Mouse (Mus musculus): ENCODE measurements around the gene Postn. TPM values are rescaled to one million over a fixed set of nuclear protein-coding genes. Genes with fewer than 3 reads are reported as not detected.

Postn gene
- total RNA-seq, 2 experiments from 2014 or later: 324 to 361 TPM

- no peak for DNase-seq
Observed at GRCm38 (mm10) chr3:54417833-54418386, 57.0 kb downstream of the Postn start.

GRCm38 (mm10) chr3:54420189-54420928, 59.5 kb downstream of the Postn start:
- DNase-seq: no peak

DNA sequence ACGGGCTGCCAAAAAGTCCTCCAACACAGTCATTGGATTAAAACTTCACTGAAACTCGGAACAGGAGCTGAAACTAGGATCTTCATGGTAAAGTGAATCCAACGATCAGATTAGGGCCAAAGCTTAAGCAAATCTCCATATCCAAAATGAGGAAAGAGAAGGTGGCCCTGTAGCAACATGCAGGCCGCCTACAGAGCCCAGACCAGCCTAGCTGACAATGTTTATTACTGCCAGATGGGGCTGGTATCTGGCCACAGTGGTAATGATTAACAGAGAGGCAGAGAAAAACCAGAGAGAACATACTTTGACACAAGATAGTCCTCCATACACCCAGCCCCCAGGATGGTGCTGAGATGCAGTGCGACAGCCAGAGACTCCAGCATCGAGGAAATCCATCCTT, 60.1 kb downstream of the Postn start:
- no peak for DNase-seq

DNA sequence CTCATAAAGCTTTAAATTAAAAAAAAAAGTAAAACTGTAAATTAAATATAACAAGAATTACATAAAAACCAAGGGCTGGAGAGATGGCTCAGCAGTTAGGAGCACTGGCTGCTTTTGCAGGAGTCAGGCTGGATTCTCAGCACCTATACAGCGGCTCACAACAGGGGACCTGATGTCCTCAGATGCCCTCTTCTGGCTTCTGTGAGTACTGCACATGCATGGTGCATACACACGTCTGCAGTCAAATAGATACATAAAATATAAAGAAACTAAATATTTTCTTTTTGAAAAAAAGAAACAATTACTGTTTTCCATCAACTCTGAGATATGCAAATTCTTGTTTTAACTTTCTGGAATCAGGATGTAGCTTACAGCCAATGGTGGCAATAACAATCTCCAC, 60.8 kb downstream of the Postn start:
- DNase-seq: no peak

DNA sequence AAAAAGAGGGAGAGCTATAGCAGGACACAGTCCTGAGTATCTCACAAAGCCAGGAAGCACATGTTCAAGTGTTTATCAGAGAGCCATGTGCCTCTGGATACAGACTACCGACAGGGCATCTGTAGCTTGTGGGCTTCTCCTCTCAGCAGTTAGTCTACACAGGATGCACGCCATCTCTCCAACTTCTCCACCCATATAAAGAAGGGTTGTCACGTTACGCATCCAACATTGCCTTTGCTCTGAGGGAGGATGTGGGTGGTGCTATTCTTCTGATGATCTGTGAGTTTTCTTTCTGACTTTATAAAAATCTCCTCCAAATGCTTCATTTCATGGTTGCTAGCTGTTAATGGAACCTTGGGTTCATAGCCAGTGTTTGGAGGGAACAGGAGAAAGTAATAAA, 63.2 kb downstream of the Postn start:
- no peak for DNase-seq

GRCm38 (mm10) chr3:54431663-54432062, 70.8 kb downstream of the Postn start:
- no peak for DNase-seq

GRCm38 (mm10) chr3:54432167-54432566, 71.3 kb downstream of the Postn start:
- DNase-seq: no peak

DNA sequence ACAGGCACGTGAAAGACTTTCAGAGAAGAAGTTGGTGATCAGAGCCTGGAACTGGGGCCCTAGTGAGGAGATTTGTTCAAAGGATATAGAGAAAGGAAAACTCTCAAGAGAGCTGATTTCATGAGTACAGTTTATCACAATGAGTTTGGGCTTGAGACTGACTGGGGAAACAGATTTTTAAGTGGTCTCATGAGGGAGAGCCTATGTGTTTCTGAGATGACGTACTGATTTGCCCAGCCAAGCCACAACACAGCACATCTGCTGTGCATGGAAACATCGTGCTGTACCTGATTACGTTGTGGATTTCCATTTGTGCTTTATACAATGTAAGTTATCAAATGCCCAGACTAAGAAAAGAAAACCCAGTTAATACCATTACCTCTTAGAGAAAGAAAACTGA, 71.7 kb downstream of the Postn start:
- no peak for DNase-seq

GRCm38 (mm10) chr3:54434571-54434970, 73.7 kb downstream of the Postn start:
- DNase-seq: no peak

GRCm38 (mm10) chr3:54436373-54436964, 75.6 kb downstream of the Postn start:
- no peak for DNase-seq

Other genes starting within 250 kb of the Postn start
- gene Trpc4, start 205.1 kb upstream of the Postn start, total RNA-seq (2021): under 1 TPM; 0.39 to 0.67 TPM

Measured in adrenal gland, postnatal 10 days (tissue).